Mouse (Mus musculus): ENCODE results near the gene Mis18a. TPM values are rescaled to one million over a fixed set of nuclear protein-coding genes. Genes with fewer than 3 reads are reported as not detected.

Mis18a gene
- polyA plus RNA-seq, 1 experiment from 2014 or later: 50.1 TPM

DNA sequence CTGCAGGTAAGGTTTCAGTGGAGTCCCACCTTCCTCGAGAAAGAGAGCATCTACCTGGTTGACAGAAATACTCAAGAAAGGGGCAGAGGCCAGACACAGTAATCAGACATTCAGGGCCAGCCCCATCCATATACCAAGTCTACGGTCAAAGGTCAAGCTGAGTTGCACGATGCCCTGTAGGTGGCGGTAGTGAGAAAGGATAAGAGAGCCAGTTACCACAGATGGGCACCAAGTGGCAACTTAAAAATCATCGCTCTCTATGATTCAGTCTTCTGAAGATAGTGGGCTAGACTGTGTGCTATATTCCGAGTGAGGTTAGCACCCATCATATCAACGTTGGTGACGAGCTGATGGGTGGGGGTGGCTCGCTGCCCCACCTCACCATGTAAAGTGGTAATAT, 32.5 kb downstream of the Mis18a start:
- H3K27ac ChIP-seq (replicated peaks; ENCODE audit: low read depth, low read length): no peak overlapping the region
- no peak overlapping the region for H3K9ac ChIP-seq (ENCODE audit: low read depth, low read length)
- no peak overlapping the region for H3K4me2 ChIP-seq (ENCODE audit: low read depth, low read length)
- ATAC-seq (ENCODE audit: low read depth) (no peak), DNase-seq (ENCODE audit: low spot score) (peak; percentile 29)
- no peaks in the 10 kb centered on the region for H3K36me3 ChIP-seq (ENCODE audit: control insufficient read depth, insufficient read depth, low read length)
- 73% methylated on average over 9 of the region's 9 CpGs for whole genome bisulfite sequencing
- H3K4me1 ChIP-seq (ENCODE audit: control insufficient read depth, insufficient read depth, low read length): no peaks in the 10 kb centered on the region
- H3K27me3 ChIP-seq (replicated peaks; ENCODE audit: control insufficient read depth, insufficient read depth, low read length): no peaks in the 10 kb centered on the region
- no peak overlapping the region for H3K4me3 ChIP-seq (ENCODE audit: low read depth, low read length)
- no peaks in the 10 kb centered on the region for H3K9me3 ChIP-seq (ENCODE audit: control insufficient read depth, low read length)

GRCm38 (mm10) chr16:90693625-90694024, 33.6 kb downstream of the Mis18a start:
- no peak for ATAC-seq (ENCODE audit: low read depth)
- 97% methylated on average over 5 of the region's 5 CpGs for WGBS
- Histone ChIP-seq H3K9me3 (ENCODE audit: control insufficient read depth, low read length) (no peaks in the 10 kb centered on the region), H3K36me3 (ENCODE audit: control insufficient read depth, insufficient read depth, low read length) (no peaks in the 10 kb centered on the region), H3K4me3 (ENCODE audit: low read depth, low read length) (no peak overlapping the region), H3K27me3 (replicated peaks; ENCODE audit: control insufficient read depth, insufficient read depth, low read length) (no peaks in the 10 kb centered on the region), H3K4me2 (ENCODE audit: low read depth, low read length) (no peak overlapping the region), H3K4me1 (ENCODE audit: control insufficient read depth, insufficient read depth, low read length) (no peaks in the 10 kb centered on the region), H3K9ac (ENCODE audit: low read depth, low read length) (no peak overlapping the region), H3K27ac (replicated peaks; ENCODE audit: low read depth, low read length) (no peak overlapping the region)
- DNase-seq (ENCODE audit: low spot score): no peak

GRCm38 (mm10) chr16:90692704-90693385, 34.4 kb downstream of the Mis18a start:
- H3K9ac ChIP-seq (ENCODE audit: low read depth, low read length): no peak overlapping the region; the same call in 1 of the 2 replicates
- ATAC-seq (ENCODE audit: low read depth) (no peak), DNase-seq (ENCODE audit: low spot score) (peak; percentile 17)
- H3K4me1 ChIP-seq (ENCODE audit: control insufficient read depth, insufficient read depth, low read length): no peaks in the 10 kb centered on the region
- no peak overlapping the region for H3K4me3 ChIP-seq (ENCODE audit: low read depth, low read length)
- 69% methylated on average over 15 of the region's 15 CpGs for WGBS
- H3K36me3 ChIP-seq (ENCODE audit: control insufficient read depth, insufficient read depth, low read length): no peaks in the 10 kb centered on the region
- H3K4me2 ChIP-seq (ENCODE audit: low read depth, low read length): no peak overlapping the region
- no peaks in the 10 kb centered on the region for H3K27me3 ChIP-seq (replicated peaks; ENCODE audit: control insufficient read depth, insufficient read depth, low read length)
- H3K27ac ChIP-seq (replicated peaks; ENCODE audit: low read depth, low read length): 0 out of 2 replicates have a peak overlapping the region, but pooled peaks have one; percentile 6
- no peaks in the 10 kb centered on the region for H3K9me3 ChIP-seq (ENCODE audit: control insufficient read depth, low read length)

DNA sequence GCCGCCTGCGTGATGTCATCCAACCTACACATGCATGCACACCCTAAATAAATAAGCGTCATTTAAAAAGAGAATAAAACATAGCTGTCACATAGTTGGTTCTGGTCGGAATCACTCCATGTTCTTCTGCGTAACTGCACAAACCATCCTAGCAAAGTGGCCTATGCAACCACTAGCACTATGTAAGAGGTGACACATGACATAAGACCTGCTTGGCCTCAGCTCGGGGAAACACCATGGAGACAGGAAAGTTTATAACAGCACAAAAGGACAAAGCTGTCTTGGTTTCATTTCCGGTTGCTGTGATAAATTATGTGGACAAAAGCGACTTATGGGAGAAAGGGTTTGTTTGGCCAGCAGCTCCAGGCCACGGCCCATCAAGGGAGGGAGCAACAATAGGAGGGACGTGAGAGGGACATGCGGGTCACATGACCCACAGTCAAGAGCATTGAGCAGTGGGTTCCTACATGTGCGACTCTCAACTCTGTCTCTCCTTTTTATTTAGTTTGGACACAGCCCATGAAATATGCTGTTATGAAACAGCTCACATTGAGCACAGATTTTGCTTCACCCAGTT, 39.4 kb downstream of the Mis18a start:
- no peak overlapping the region for H3K27ac ChIP-seq (replicated peaks; ENCODE audit: low read depth, low read length)
- H3K4me3 ChIP-seq (ENCODE audit: low read depth, low read length): no peak overlapping the region
- H3K9me3 ChIP-seq (ENCODE audit: control insufficient read depth, low read length): no peaks in the 10 kb centered on the region
- H3K36me3 ChIP-seq (ENCODE audit: control insufficient read depth, insufficient read depth, low read length): no peaks in the 10 kb centered on the region
- 78% methylated on average over 12 of the region's 12 CpGs for whole genome bisulfite sequencing
- H3K9ac ChIP-seq (ENCODE audit: low read depth, low read length): no peak overlapping the region
- H3K4me1 ChIP-seq (ENCODE audit: control insufficient read depth, insufficient read depth, low read length): no peaks in the 10 kb centered on the region
- no peak for ATAC-seq (ENCODE audit: low read depth)
- DNase-seq (ENCODE audit: low spot score): no peak
- H3K27me3 ChIP-seq (replicated peaks; ENCODE audit: control insufficient read depth, insufficient read depth, low read length): no peaks in the 10 kb centered on the region
- no peak overlapping the region for H3K4me2 ChIP-seq (ENCODE audit: low read depth, low read length)

DNA sequence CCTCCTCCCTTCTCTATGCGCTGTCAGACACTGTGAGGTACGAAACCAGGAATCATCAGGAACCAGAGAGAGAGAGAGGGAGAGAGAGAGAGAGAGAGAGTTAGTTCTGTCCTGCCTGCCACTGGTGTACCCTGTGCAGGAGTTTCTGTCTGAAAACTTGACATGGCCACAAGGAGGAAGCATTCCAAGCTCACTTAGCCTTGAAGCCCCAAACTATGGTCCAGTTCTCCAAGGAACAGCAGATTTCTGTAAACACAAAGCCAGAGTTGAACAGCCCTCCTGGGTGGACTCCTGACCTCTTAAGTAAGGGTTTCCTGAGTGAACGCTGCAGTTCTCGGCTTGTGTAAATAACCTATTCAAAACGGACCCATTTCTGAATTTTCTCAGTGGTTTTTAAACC, 40.2 kb downstream of the Mis18a start:
- H3K27me3 ChIP-seq (replicated peaks; ENCODE audit: control insufficient read depth, insufficient read depth, low read length): no peaks in the 10 kb centered on the region
- no peak for ATAC-seq (ENCODE audit: low read depth)
- H3K4me1 ChIP-seq (ENCODE audit: control insufficient read depth, insufficient read depth, low read length): no peaks in the 10 kb centered on the region
- no peaks in the 10 kb centered on the region for H3K36me3 ChIP-seq (ENCODE audit: control insufficient read depth, insufficient read depth, low read length)
- no peaks in the 10 kb centered on the region for H3K9me3 ChIP-seq (ENCODE audit: control insufficient read depth, low read length)
- H3K4me2 ChIP-seq (ENCODE audit: low read depth, low read length): no peak overlapping the region
- H3K4me3 ChIP-seq (ENCODE audit: low read depth, low read length): no peak overlapping the region
- WGBS: 28% methylated on average over 5 of the region's 5 CpGs
- H3K27ac ChIP-seq (replicated peaks; ENCODE audit: low read depth, low read length): no peak overlapping the region
- no peak for DNase-seq (ENCODE audit: low spot score)
- no peak overlapping the region for H3K9ac ChIP-seq (ENCODE audit: low read depth, low read length)

GRCm38 (mm10) chr16:90684092-90684491, 43.1 kb downstream of the Mis18a start:
- Histone ChIP-seq H3K9me3 (ENCODE audit: control insufficient read depth, low read length) (no peaks in the 10 kb centered on the region), H3K4me2 (ENCODE audit: low read depth, low read length) (no peak overlapping the region), H3K9ac (ENCODE audit: low read depth, low read length) (no peak overlapping the region), H3K4me1 (ENCODE audit: control insufficient read depth, insufficient read depth, low read length) (no peaks in the 10 kb centered on the region), H3K4me3 (ENCODE audit: low read depth, low read length) (no peak overlapping the region), H3K36me3 (ENCODE audit: control insufficient read depth, insufficient read depth, low read length) (no peaks in the 10 kb centered on the region), H3K27ac (replicated peaks; ENCODE audit: low read depth, low read length) (no peak overlapping the region), H3K27me3 (replicated peaks; ENCODE audit: control insufficient read depth, insufficient read depth, low read length) (no peaks in the 10 kb centered on the region)
- 52% methylated on average over 5 of the region's 5 CpGs for WGBS
- ATAC-seq (ENCODE audit: low read depth): no peak
- no peak for DNase-seq (ENCODE audit: low spot score)

DNA sequence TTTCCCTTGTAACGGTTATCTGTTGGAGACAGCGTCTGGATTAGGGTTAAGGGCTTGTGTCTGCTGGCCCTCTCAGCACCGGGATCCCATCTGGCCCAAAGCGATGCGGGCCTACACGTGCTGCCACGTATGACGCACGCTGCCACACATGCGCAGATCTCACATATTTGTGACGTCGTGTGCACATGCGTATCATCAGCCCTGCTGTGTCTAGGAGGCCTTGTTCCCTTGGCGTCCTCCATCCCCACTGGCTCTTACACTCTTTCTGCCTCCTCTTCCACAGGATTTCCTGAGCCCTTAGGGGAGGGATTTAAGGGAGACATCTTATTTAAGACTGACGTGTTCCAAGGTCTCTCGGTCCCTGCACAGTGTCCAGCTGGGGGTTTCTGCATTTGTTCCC, 47.2 kb downstream of the Mis18a start:
- no peaks in the 10 kb centered on the region for H3K4me1 ChIP-seq (ENCODE audit: control insufficient read depth, insufficient read depth, low read length)
- no peak overlapping the region for H3K4me3 ChIP-seq (ENCODE audit: low read depth, low read length)
- ATAC-seq (ENCODE audit: low read depth): no peak
- no peak overlapping the region for H3K9ac ChIP-seq (ENCODE audit: low read depth, low read length)
- no peak for DNase-seq (ENCODE audit: low spot score)
- no peaks in the 10 kb centered on the region for H3K36me3 ChIP-seq (ENCODE audit: control insufficient read depth, insufficient read depth, low read length)
- no peaks in the 10 kb centered on the region for H3K27me3 ChIP-seq (replicated peaks; ENCODE audit: control insufficient read depth, insufficient read depth, low read length)
- no peak overlapping the region for H3K27ac ChIP-seq (replicated peaks; ENCODE audit: low read depth, low read length)
- WGBS: 85% methylated on average over 16 of the region's 16 CpGs
- H3K4me2 ChIP-seq (ENCODE audit: low read depth, low read length): no peak overlapping the region
- H3K9me3 ChIP-seq (ENCODE audit: control insufficient read depth, low read length): peaks cover 4% of the 10 kb centered on the region; the same call in 1 of the 2 replicates

DNA sequence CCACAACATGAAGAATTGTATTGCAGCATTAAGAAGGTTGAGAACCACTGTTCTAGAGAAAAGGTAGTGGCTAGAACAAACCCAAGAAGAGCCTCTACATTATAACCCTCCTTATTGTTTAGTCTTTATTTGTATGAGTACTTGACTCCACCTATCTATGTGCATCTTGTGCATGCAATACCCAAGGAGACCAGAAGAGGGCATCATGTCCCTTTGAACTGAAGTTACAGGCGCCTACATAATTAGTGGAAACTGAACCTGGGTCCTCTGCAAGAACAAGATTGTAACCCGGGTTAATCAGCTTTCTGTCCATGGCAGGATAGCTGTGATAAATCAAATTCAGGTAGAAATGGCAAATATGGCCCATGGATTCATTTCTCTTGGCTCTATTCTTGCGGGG, 48.4 kb downstream of the Mis18a start:
- Histone ChIP-seq H3K4me1 (ENCODE audit: control insufficient read depth, insufficient read depth, low read length) (no peaks in the 10 kb centered on the region), H3K9me3 (ENCODE audit: control insufficient read depth, low read length) (peaks cover 4% of the 10 kb centered on the region; the same call in 1 of the 2 replicates), H3K27ac (replicated peaks; ENCODE audit: low read depth, low read length) (no peak overlapping the region), H3K4me2 (ENCODE audit: low read depth, low read length) (no peak overlapping the region), H3K27me3 (replicated peaks; ENCODE audit: control insufficient read depth, insufficient read depth, low read length) (no peaks in the 10 kb centered on the region), H3K36me3 (ENCODE audit: control insufficient read depth, insufficient read depth, low read length) (no peaks in the 10 kb centered on the region), H3K4me3 (ENCODE audit: low read depth, low read length) (no peak overlapping the region), H3K9ac (ENCODE audit: low read depth, low read length) (no peak overlapping the region)
- 95% methylated on average over 3 of the region's 3 CpGs for WGBS
- ATAC-seq (ENCODE audit: low read depth) (no peak), DNase-seq (ENCODE audit: low spot score) (no peak)
